Mouse (Mus musculus) liver, postnatal 0 days (tissue): Measurements from ENCODE around the gene Gtf3c5. TPM values are rescaled to one million over a fixed set of nuclear protein-coding genes. Genes with fewer than 3 reads are reported as not detected.

Source experiments
- ATAC-seq: fragments of 200-750 bp; cut with Nextera tagmentation; 2 replicates; pipeline ENCODE4 v1.8.0; 2017; ENCODE audit warnings: mild to moderate bottlenecking, moderate library complexity
- DNase-seq: peaks from one replicate; pipeline ENCODE4 v3.0.0-alpha.2; 2016
- H3K27ac ChIP-seq: fragments of 300-500 bp; sonication (generic); 2 replicates; pipeline ENCODE4 v1.5.1; 2014; ENCODE audit warnings: antibody characterized with exemption, moderate library complexity, mild to moderate bottlenecking, low read depth
- H3K27me3 ChIP-seq: fragments of 300-500 bp; sonication (generic); 2 replicates; pipeline ENCODE4 v1.6.1; 2014; ENCODE audit warnings: low read length, control low read depth, mixed read lengths; ENCODE audit not compliant: insufficient read depth
- H3K36me3 ChIP-seq: fragments of 300-500 bp; sonication (generic); replicated peaks from 2 replicates; pipeline ENCODE4 v1.6.1; 2014; ENCODE audit warnings: mild to moderate bottlenecking, control low read depth, low read length, moderate library complexity, mixed read lengths; ENCODE audit not compliant: insufficient read depth
- H3K4me1 ChIP-seq: fragments of 300-500 bp; sonication (generic); 2 replicates; pipeline ENCODE4 v1.6.1; 2014; ENCODE audit warnings: antibody characterized with exemption, mild to moderate bottlenecking, control low read depth; ENCODE audit not compliant: insufficient read depth
- H3K4me2 ChIP-seq: fragments of 300-500 bp; sonication (generic); 2 replicates; pipeline ENCODE4 v1.6.1; 2014; ENCODE audit warnings: low read depth, mild to moderate bottlenecking, low read length, moderate library complexity, mixed read lengths
- H3K4me3 ChIP-seq: fragments of 300-500 bp; sonication (generic); 2 replicates; pipeline ENCODE4 v1.5.1; 2014; ENCODE audit warnings: low read depth, low read length
- H3K9ac ChIP-seq: fragments of 300-500 bp; sonication (generic); replicated peaks from 2 replicates; pipeline ENCODE4 v1.6.1; 2014; ENCODE audit warnings: mild to moderate bottlenecking, moderate library complexity
- H3K9me3 ChIP-seq: fragments of 300-500 bp; sonication (generic); 2 replicates; pipeline ENCODE4 v1.6.1; 2016; ENCODE audit warnings: mild to moderate bottlenecking, control low read depth, low read length, mixed read lengths
- CTCF ChIP-seq: sonication (generic); IDR thresholded peaks from 2 replicates; pipeline ENCODE4 v1.5.1; 2016; ENCODE audit warnings: antibody characterized with exemption, low read depth
- EP300 ChIP-seq: IDR thresholded peaks from 2 replicates; pipeline ENCODE4 v1.6.1; 2016; ENCODE audit warnings: antibody characterized with exemption, low read depth, mild to moderate bottlenecking
- WGBS: fragments of 180-500 bp; shearing (Covaris S2); extraction: QIAGEN DNeasy Blood & Tissue Kit; methylation state at CpG from one replicate; pipeline ENCODE4 v1.1.7; 2014; ENCODE audit not compliant: insufficient replicate concordance; 5-methylcytosine and 5-hydroxymethylcytosine counted together
- polyA plus RNA-seq: library from polyadenylated mRNA; unstranded; fragments of >200 nt; fragmentation: Nextera tagmentation; extraction: Ambion mirVana; gene quantifications from 2 replicates; pipeline ENCODE4 v1.2.1, GENCODE M21; 2015

Gene Gtf3c5
- polyA plus RNA-seq, 1 experiment from 2014 or later: 5.8 TPM

DNA sequence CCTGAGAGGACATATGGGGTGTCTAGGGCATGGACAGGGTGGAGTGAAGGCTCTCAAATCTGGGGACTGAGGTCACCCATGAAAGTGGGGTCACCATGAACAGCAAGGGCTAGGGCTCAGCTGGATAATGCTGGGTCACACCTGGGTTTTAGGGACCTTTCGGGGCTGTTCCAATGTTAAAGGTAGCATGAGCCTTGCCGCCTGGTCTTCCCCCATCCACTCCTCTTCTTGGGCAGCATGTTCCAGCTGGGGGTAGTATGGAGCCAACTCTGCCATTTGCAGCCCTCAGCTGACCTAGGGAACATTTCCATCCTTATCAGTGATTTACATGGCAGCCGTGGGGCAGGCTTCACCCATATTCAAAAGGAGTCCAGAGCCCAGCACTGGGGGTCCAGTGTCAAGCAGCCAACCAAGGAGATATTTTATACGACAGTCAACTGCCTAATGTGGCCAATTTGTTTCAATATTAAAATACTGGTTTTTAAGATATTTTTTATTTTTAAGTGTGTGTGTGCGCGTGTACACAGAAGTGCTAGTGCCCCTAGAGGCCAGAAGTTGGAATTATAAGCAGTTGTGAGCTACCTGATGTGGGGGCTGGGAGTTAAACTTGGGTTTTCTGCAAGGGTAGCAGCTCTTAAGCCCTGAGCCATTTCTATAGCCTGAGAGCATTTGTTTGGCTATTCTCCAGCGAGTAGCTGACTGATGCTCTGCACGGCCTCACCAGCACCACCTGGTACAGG, 23.2 kb upstream of the Gtf3c5 start:
- H3K27me3 ChIP-seq: no peaks in the 10 kb centered on the region
- H3K9ac ChIP-seq: no peak overlapping the region
- peaks cover 27% of the 10 kb centered on the region for H3K36me3 ChIP-seq
- 62% methylated on average over 8 of the region's 8 CpGs for WGBS
- TF ChIP-seq EP300 (peak; percentile 49; the same call in 1 of the 2 replicates), CTCF (peak; percentile 65)
- H3K4me2 ChIP-seq: no peak overlapping the region
- H3K9me3 ChIP-seq: no peaks in the 10 kb centered on the region
- H3K4me1 ChIP-seq: peaks cover 24% of the 10 kb centered on the region
- no peak overlapping the region for H3K4me3 ChIP-seq
- DNase-seq (peak; percentile 26), ATAC-seq (no peak)
- H3K27ac ChIP-seq: peak overlapping the region; percentile 78

DNA sequence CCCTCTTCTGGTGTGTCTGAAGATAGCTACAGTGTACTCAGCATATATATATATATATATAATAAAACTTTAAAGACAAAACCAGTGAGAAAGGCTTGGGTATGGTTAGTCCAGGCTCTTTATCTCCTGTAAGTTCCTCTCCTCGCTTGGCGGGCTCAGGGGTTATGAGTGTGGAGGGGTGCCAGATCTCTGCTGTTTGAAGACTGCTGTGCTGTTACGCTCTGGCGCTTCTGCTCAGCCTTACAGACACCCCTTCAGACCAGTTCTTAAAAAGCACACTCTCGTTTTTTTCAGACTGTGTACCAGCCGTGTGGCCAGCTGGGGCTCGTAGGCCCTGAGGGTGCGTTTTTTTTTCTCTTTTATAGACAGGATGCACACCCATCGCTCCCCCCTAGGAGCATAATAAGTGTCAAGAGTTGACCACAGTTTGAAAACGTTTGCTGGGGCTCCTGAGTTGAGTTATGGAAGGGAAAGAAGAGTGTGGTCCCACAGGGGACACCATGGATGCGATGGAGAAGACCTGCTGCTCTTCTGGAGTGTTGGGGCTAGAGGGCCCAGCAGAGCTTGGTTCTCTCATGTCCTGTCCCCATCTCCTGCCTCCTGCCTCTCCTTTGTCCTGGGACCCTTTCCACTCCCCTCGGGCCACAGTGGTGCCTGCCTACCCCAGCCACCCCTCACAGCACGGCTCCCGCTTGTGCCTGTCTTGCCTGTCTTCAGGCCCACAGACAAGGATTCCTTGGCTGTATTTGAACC, 22.4 kb upstream of the Gtf3c5 start:
- Histone ChIP-seq H3K4me2 (no peak overlapping the region), H3K27ac (peak overlapping the region; percentile 78), H3K9ac (no peak overlapping the region; the same call in 1 of the 2 replicates), H3K27me3 (no peaks in the 10 kb centered on the region), H3K4me1 (peaks cover 31% of the 10 kb centered on the region), H3K9me3 (no peaks in the 10 kb centered on the region), H3K36me3 (peaks cover 18% of the 10 kb centered on the region; the same call in 1 of the 2 replicates), H3K4me3 (no peak overlapping the region)
- ATAC-seq (peak; percentile 4; the same call in 1 of the 2 replicates), DNase-seq (peak; percentile 39)
- WGBS: 40% methylated on average over 14 of the region's 14 CpGs
- TF ChIP-seq CTCF: no peak
- TF ChIP-seq EP300: peak; percentile 12; the same call in 1 of the 2 replicates

DNA sequence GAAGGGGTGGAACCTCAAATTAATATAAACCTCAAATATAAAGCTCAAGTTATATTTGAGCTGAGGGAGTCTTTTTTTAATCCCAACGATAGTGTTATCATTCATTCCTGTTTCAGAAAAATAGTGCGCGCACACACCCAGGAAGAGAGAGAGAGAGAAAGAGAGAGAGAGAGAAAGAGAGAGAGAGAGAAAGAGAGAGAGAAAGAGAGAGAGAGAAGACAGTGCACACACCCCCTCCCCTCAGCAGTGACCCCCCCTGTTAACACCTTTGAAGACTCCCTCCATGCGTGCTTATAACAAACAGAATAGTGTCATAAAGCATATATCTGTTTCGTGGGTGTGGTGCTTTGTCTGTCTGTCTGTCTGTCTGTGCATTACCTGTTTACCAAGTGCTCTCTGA, 20.0 kb upstream of the Gtf3c5 start:
- TF ChIP-seq CTCF: no peak
- no peak for TF ChIP-seq EP300
- no peak overlapping the region for H3K9ac ChIP-seq
- no peaks in the 10 kb centered on the region for H3K9me3 ChIP-seq
- ATAC-seq (no peak), DNase-seq (no peak)
- H3K36me3 ChIP-seq: 0 out of 2 replicates have a peak, but pooled peaks cover 2% of the 10 kb centered on the region
- H3K4me1 ChIP-seq: peaks cover 55% of the 10 kb centered on the region
- 55% methylated on average over 5 of the region's 5 CpGs for WGBS
- no peaks in the 10 kb centered on the region for H3K27me3 ChIP-seq
- peak overlapping the region; percentile 70; the same call in 1 of the 2 replicates for H3K27ac ChIP-seq
- no peak overlapping the region for H3K4me2 ChIP-seq
- H3K4me3 ChIP-seq: no peak overlapping the region

DNA sequence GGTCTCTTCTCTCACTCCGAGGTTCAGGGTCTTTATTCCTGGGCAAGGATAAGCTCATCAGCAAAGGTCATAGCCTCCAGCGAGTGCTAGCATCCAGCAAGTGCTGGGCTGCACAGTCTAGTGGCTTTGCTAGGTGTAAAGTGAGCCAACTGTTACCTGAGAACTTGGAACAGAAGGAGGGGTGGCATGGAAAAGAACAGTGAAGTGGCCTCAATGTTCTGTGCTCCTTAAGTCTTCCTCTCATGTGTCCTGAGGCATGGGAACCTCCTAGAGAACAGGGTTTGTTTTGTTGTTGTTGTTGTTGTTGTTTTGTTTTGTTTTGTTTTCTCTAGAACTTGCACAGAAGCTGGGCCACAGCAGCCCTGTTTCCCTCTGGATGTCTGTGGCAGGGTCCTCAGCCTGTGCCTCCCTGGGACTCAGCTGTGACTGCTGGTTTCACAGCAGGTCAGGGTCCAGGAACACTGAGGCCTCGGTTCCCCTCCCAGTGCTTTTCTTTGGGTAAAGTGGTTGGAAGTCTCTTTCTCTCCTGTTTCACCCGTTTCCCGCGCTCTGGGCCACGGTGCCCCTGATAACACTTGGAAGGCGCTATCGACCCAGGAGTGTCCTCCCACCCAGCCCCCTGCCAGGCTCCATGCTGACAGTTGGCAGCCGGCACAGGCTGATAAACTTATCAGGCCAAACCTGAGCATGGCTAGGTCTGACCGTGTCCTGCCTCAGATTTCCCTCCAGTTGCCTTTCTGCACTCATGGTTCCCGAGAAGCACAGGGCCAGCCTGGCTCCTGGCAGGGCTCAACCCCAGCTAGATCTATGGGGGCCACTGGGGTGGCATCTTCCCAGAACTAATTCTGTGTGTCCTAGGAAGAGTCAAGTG, 18.4 kb upstream of the Gtf3c5 start:
- H3K4me2 ChIP-seq: peak overlapping the region; percentile 51

DNA sequence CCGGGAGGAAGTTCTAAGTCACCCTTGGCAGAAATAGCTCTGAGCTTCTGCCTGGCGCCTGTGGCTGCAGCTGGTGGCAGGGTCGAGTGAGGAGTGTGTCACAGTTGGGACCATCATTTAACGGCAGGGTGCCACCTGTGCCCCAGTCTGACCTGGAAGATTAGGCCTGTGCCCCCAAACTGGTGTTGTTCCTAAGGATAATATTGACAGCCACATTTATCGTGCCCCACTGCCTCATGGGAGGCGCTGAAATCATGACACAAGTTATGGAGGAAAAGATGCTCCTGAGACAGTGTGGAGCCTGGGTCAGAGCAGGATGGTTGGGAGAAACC, 16.0 kb upstream of the Gtf3c5 start:
- peaks cover 52% of the 10 kb centered on the region for H3K4me1 ChIP-seq
- peak overlapping the region; percentile 35 for H3K9ac ChIP-seq
- no peaks in the 10 kb centered on the region for H3K9me3 ChIP-seq
- TF ChIP-seq EP300: no peak
- TF ChIP-seq CTCF: no peak
- no peak overlapping the region for H3K4me3 ChIP-seq
- 41% methylated on average over 6 of the region's 6 CpGs for WGBS
- DNase-seq: no peak
- H3K27me3 ChIP-seq: no peaks in the 10 kb centered on the region
- H3K4me2 ChIP-seq: no peak overlapping the region
- peak overlapping the region; percentile 70 for H3K27ac ChIP-seq
- H3K36me3 ChIP-seq: no peaks in the 10 kb centered on the region
- no peak for ATAC-seq

More for the DNA sequence above, 18.4 kb upstream of the Gtf3c5 start:
- 32% methylated on average over 12 of the region's 12 CpGs for WGBS
- no peak for TF ChIP-seq CTCF
- TF ChIP-seq EP300: peak; percentile 100
- no peaks in the 10 kb centered on the region for H3K27me3 ChIP-seq
- DNase-seq: peak; percentile 87
- ATAC-seq: peak; percentile 89
- H3K9me3 ChIP-seq: no peaks in the 10 kb centered on the region
- H3K9ac ChIP-seq: peak overlapping the region; percentile 57
- H3K27ac ChIP-seq: peak overlapping the region; percentile 70
- no peaks in the 10 kb centered on the region for H3K36me3 ChIP-seq
- no peak overlapping the region for H3K4me3 ChIP-seq
- peaks cover 57% of the 10 kb centered on the region for H3K4me1 ChIP-seq
